Mouse (Mus musculus): ENCODE measurements around the gene Daam2.

- TF ChIP-seq TAL1 (IDR thresholded peaks at IDR 0.05; ENCODE audit: low read length) (no peak), GATA1 (IDR thresholded peaks at IDR 0.05; ENCODE audit: low read length) (no peak)
Observed at GRCm38 (mm10) chr17:49539204-49539603, 24.9 kb downstream of the Daam2 start.
